Mouse (Mus musculus): ENCODE results near the gene Nop9.

Nop9 gene

GRCm38 (mm10) chr14:55745180-55745860 is at the start of gene Nop9, which contains the start of gene Dhrs1:
Gene Nop9 (plus strand): TSS chr14:55745693.
Gene Dhrs1 (minus strand): TSS chr14:55745690.
- peak; percentile 87 for DNase-seq (ENCODE audit: low spot score)

GRCm38 (mm10) chr14:55697226-55697625 is 48.3 kb upstream of the Nop9 start:
- no peak for DNase-seq (ENCODE audit: low spot score)

- DNase-seq (ENCODE audit: low spot score) = no peak
These were observed 44.4 kb upstream of the Nop9 start for GRCm38 (mm10) chr14:55701131-55701530.

- no peak for DNase-seq (ENCODE audit: low spot score)
These were observed 42.7 kb upstream of the Nop9 start for GRCm38 (mm10) chr14:55702761-55703160.

GRCm38 (mm10) chr14:55706051-55706600 is 39.4 kb upstream of the Nop9 start:
- no peak for DNase-seq (ENCODE audit: low spot score)

GRCm38 (mm10) chr14:55707397-55707796 is 38.1 kb upstream of the Nop9 start:
- DNase-seq (ENCODE audit: low spot score) = no peak

GRCm38 (mm10) chr14:55709509-55709908 is 36.0 kb upstream of the Nop9 start:
- DNase-seq (ENCODE audit: low spot score) = no peak

- no peak for DNase-seq (ENCODE audit: low spot score)
These were observed 33.7 kb upstream of the Nop9 start for GRCm38 (mm10) chr14:55711786-55712185.

GRCm38 (mm10) chr14:55713007-55713728 is 32.3 kb upstream of the Nop9 start:
- DNase-seq (ENCODE audit: low spot score) = peak; percentile 23

GRCm38 (mm10) chr14:55713729-55714122 is 31.8 kb upstream of the Nop9 start, which contains the start of gene Tgm1:
Gene Tgm1 (minus strand): TSS chr14:55713926.
- DNase-seq (ENCODE audit: low spot score) = no peak

GRCm38 (mm10) chr14:55714893-55715292 is 30.6 kb upstream of the Nop9 start:
- no peak for DNase-seq (ENCODE audit: low spot score)

GRCm38 (mm10) chr14:55716271-55716670 is 29.2 kb upstream of the Nop9 start:
- no peak for DNase-seq (ENCODE audit: low spot score)

GRCm38 (mm10) chr14:55716884-55717283 is 28.6 kb upstream of the Nop9 start:
- no peak for DNase-seq (ENCODE audit: low spot score)

GRCm38 (mm10) chr14:55719737-55720136 is 25.8 kb upstream of the Nop9 start:
- DNase-seq (ENCODE audit: low spot score) = no peak

GRCm38 (mm10) chr14:55720666-55721065 is 24.8 kb upstream of the Nop9 start:
- DNase-seq (ENCODE audit: low spot score) = no peak

GRCm38 (mm10) chr14:55721076-55721475 is 24.4 kb upstream of the Nop9 start:
- no peak for DNase-seq (ENCODE audit: low spot score)

GRCm38 (mm10) chr14:55721700-55722437 is 23.6 kb upstream of the Nop9 start, which contains the start of gene Rabggta:
Gene Rabggta (minus strand): TSS chr14:55722263.
- DNase-seq (ENCODE audit: low spot score) = peak; percentile 93

GRCm38 (mm10) chr14:55722438-55722945 is 23.0 kb upstream of the Nop9 start:
- no peak for DNase-seq (ENCODE audit: low spot score)

GRCm38 (mm10) chr14:55723433-55723832 is 22.1 kb upstream of the Nop9 start:
- DNase-seq (ENCODE audit: low spot score) = no peak

- DNase-seq (ENCODE audit: low spot score) = no peak
These were observed 21.1 kb upstream of the Nop9 start for GRCm38 (mm10) chr14:55724411-55724871.

GRCm38 (mm10) chr14:55726261-55726660 is 19.2 kb upstream of the Nop9 start:
- no peak for DNase-seq (ENCODE audit: low spot score)
